Mouse (Mus musculus): ENCODE data around the gene Olfr749. TPM values are rescaled to one million over a fixed set of nuclear protein-coding genes. Genes with fewer than 3 reads are reported as not detected.

Olfr749 gene
- polyA plus RNA-seq (2012; rRNA removed) = not detected in 2 replicates

DNA sequence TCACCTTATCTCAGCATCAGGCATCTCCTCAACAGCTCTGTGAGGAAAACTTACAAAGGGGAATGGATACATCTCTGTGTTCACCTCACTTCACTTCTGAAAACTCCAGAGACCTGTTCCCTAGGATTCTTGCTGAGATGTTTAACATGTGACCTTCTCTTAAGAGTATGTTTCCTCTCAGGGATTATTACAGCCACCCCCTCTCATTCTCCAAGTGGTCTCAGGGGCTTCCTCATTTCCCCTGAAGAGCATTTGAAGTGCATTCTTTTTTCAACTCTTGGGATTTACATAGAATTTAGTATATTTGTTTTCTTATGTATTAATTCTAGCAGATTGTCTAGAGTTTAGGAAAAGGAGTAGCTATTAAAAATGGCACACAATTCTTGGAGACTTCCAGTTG is at the start of gene Olfr749:
TSS of gene Olfr749 (minus strand) at position 101 of the 400 bp plus-strand sequence.

DNA sequence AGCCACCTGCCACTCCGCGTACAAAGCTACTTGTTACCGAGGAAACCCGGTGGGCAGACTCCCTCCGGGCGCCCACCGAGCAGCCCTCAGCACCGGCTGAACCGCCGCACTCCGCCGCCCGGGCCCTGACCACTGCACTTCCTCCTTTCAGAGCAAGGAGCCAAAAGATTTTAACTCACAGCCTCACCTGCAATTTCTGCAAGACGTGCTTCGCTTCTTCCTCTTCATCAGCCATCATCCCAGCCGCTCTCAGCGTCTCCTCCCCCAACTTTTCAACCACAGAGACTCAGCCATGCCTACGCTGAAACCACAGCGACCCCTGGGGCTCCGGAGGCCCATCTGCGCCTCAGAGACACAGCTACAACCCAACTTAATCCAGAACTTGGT is 40.4 kb upstream of the Olfr749 start, which contains the start of gene Ttc5:
TSS of gene Ttc5 (minus strand) at position 269 of the 387 bp plus-strand sequence.

GRCm38 (mm10) chr14:50707073-50707472 is 37.8 kb downstream of the Olfr749 start, which contains the start of gene Olfr748:
Gene Olfr748, plus strand, starts transcription at chr14:50707373.

DNA sequence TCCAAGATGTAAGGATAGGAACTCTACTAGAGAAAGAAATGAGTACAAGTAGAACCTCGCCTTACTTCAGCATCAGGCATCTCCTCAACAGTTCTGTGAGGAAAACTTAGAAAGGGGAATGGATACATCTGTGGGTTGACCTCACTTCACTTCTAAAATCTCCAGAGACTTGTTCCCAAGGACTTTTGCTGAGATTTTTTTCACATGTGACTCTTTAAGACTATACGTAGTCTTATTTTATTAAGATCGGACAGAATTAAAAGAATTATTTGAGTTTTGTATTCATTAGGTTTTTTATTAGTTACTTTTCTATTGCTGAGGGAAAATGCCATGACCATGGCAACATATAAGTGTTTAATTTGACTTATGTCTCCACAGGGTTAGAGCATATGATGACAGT is 51.8 kb downstream of the Olfr749 start, which contains the start of gene Olfr747:
TSS of gene Olfr747 (minus strand) at position 101 of the 400 bp plus-strand sequence.

Other genes with a start within 250 kb of the Olfr749 start
- gene Olfr742, start 241.5 kb downstream of the Olfr749 start, polyA plus RNA-seq (2012; rRNA removed) = not detected in 2 replicates
- not detected in 2 replicates for gene Olfr743, start 223.3 kb downstream of the Olfr749 start, polyA plus RNA-seq (2012; rRNA removed)
- not detected in 2 replicates for gene Olfr744, start 130.2 kb downstream of the Olfr749 start, polyA plus RNA-seq (2012; rRNA removed)
- not detected in 2 replicates for gene Olfr745, start 105.7 kb downstream of the Olfr749 start, polyA plus RNA-seq (2012; rRNA removed)
- gene Olfr746, start 98.0 kb downstream of the Olfr749 start, polyA plus RNA-seq (2012; rRNA removed) = not detected in 2 replicates
- gene Olfr747, start 51.9 kb downstream of the Olfr749 start, polyA plus RNA-seq (2012; rRNA removed) = not detected in 2 replicates
- not detected in 2 replicates for gene Olfr748, start 37.7 kb downstream of the Olfr749 start, polyA plus RNA-seq (2012; rRNA removed)
- gene Ttc5, start 40.4 kb upstream of the Olfr749 start, polyA plus RNA-seq (2012; rRNA removed) = 5.8 and 6.4 TPM in 2 replicates
- not detected in 2 replicates for gene Ccnb1ip1, start 62.6 kb upstream of the Olfr749 start, polyA plus RNA-seq (2012; rRNA removed)
- gene Parp2, start 62.7 kb upstream of the Olfr749 start, polyA plus RNA-seq (2012; rRNA removed) = 1.1 and 1.7 TPM in 2 replicates
- 7.6 and 10.3 TPM in 2 replicates for gene Tep1, start 125.5 kb upstream of the Olfr749 start, polyA plus RNA-seq (2012; rRNA removed)
- 0.65 and 0.79 TPM in 2 replicates for gene Klhl33, start 152.4 kb upstream of the Olfr749 start, polyA plus RNA-seq (2012; rRNA removed)
- 37.8 and 96.3 TPM in 2 replicates for gene Osgep, start 179.8 kb upstream of the Olfr749 start, polyA plus RNA-seq (2012; rRNA removed)
- 7.8 and 10.9 TPM in 2 replicates for gene Apex1, start 179.9 kb upstream of the Olfr749 start, polyA plus RNA-seq (2012; rRNA removed)
- gene Pip4p1, start 185.8 kb upstream of the Olfr749 start, polyA plus RNA-seq (2012; rRNA removed) = 27.9 and 42.4 TPM in 2 replicates
- gene Pnp, start 186.0 kb upstream of the Olfr749 start, polyA plus RNA-seq (2012; rRNA removed) = 6.5 and 7.3 TPM in 2 replicates
- gene Gm49342, start 199.4 kb upstream of the Olfr749 start, polyA plus RNA-seq (2012; rRNA removed) = not detected in 2 replicates
- gene Pnp2, start 210.9 kb upstream of the Olfr749 start, polyA plus RNA-seq (2012; rRNA removed) = 0.14 TPM in 1 of 2 replicates, not detected in the other